ENCODE assay signal across 8 mouse cellular contexts in the genomic region with DNA sequence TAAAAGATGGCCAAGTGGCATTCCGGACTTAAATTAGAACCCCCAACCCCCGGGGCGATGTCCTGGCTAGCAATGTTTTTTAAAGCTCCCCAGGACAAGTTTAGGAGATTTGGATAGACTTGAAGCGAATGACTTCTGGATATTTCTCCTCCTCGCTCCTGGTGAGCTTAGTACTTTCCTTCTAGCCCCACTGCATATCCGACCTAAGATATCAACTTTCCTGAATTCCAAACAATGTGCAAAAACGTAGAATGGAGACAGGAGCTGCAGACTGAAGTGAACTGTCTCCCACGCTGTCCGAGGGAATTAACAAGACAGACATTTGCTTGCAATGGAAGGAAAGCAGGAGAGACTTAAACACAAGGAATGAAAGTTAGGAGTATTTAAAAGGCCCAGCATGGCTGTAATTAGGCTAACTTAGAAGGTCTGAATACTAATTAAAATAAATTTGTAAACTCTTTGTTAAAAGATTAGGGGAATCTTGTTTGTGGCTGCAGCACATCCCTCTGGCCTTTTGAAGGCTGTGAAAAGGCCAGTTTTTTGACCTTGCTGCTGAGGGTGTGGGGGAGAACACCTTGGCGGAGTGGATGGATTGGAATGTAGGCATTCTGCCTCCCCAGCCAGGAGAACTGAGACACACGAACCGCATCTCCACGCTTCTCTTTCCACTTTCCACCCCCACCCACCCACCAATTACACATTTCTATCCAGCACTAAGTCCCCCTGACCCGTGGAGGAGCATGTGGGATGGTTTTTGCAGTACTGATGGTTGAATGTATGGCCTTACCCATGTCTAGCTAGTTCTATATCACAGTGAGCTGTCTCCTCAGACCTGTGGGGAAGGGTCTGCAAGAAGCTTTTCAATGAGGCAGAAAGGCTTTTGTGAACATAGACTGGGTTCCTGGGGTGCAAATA. TPM values are rescaled to one million over a fixed set of nuclear protein-coding genes. Genes with fewer than 3 reads are reported as not detected.
DNase-seq lines count a peak whose midpoint lies in the region; ATAC-seq and TF ChIP-seq lines count a peak whose summit lies in the region.

No protein-coding gene starts in this region.

- H3K9ac ChIP-seq in kidney, embryonic 15.5 days, result 0 out of 2 replicates have a peak overlapping the region, but pooled peaks have one; percentile 44
- peak overlapping the region; percentile 59; the same call in 1 of the 2 replicates for H3K9ac ChIP-seq in embryonic facial prominence, embryonic 14.5 days (ENCODE audit: low read depth, low read length)
- no peak overlapping the region for H3K9ac ChIP-seq in intestine, postnatal 0 days (ENCODE audit: low read depth, low read length)
- H3K9ac ChIP-seq in neural tube, embryonic 14.5 days (replicated peaks; ENCODE audit: low read depth, low read length), result no peak overlapping the region

- intact Hi-C loops in left cerebral cortex, postnatal 36 days (cut with DNase I), result loop anchor here (2.0 kb wide), 1 partner anchor 227 kb away; no protein-coding TSS in a partner anchor

- ATAC-seq in kidney, embryonic 15.5 days (replicated peaks; ENCODE audit: low FRiP score), result no peak
- no peak for ATAC-seq in embryonic facial prominence, embryonic 14.5 days (ENCODE audit: low read depth)
- ATAC-seq in intestine, postnatal 0 days, result no peak
- ATAC-seq in neural tube, embryonic 14.5 days (ENCODE audit: low read depth), result no peak

- TF ChIP-seq CTCF in intestine, postnatal 0 days (IDR thresholded peaks at IDR 0.05; ENCODE audit: low read depth), result no peak

- H3K4me3 ChIP-seq in kidney, embryonic 15.5 days (replicated peaks), result peak overlapping the region; percentile 58
- H3K4me3 ChIP-seq in embryonic facial prominence, embryonic 14.5 days (ENCODE audit: low read depth, low read length), result peak overlapping the region; percentile 56
- peak overlapping the region; percentile 48 for H3K4me3 ChIP-seq in intestine, postnatal 0 days (ENCODE audit: low read depth, low read length)
- H3K4me3 ChIP-seq in neural tube, embryonic 14.5 days (ENCODE audit: low read depth, low read length), result peak overlapping the region; percentile 42; the same call in 1 of the 2 replicates

- no peak for DNase-seq in kidney, adult 9 months
- DNase-seq in embryonic facial prominence, embryonic 14.5 days (ENCODE audit: low spot score), result no peak
- DNase-seq in left cerebral cortex, postnatal 36 days (ENCODE audit: low spot score in 2 of 2), result no peak
- DNase-seq in adrenal gland, adult 8-10 months, result no peak
- DNase-seq in testis, postnatal 10 days (ENCODE audit: low spot score), result no peak

- H3K4me1 ChIP-seq in kidney, embryonic 15.5 days, result peaks cover 41% of the 10 kb centered on the region
- peaks cover 18% of the 10 kb centered on the region for H3K4me1 ChIP-seq in embryonic facial prominence, embryonic 14.5 days (ENCODE audit: control insufficient read depth, insufficient read depth, low read length)
- peaks cover 5% of the 10 kb centered on the region; the same call in 1 of the 2 replicates for H3K4me1 ChIP-seq in intestine, postnatal 0 days (replicated peaks; ENCODE audit: control insufficient read depth, insufficient read depth, low read length)
- peaks cover 6% of the 10 kb centered on the region; the same call in 1 of the 2 replicates for H3K4me1 ChIP-seq in neural tube, embryonic 14.5 days (ENCODE audit: control insufficient read depth, insufficient read depth, low read length)

- H3K27ac ChIP-seq in kidney, embryonic 15.5 days, result no peak overlapping the region
- H3K27ac ChIP-seq in embryonic facial prominence, embryonic 14.5 days (replicated peaks; ENCODE audit: low read depth, low read length), result no peak overlapping the region
- no peak overlapping the region for H3K27ac ChIP-seq in intestine, postnatal 0 days (ENCODE audit: low read depth, low read length)
- H3K27ac ChIP-seq in neural tube, embryonic 14.5 days (ENCODE audit: low read depth, low read length), result no peak overlapping the region

- no peaks in the 10 kb centered on the region for H3K36me3 ChIP-seq in kidney, embryonic 15.5 days
- 0 out of 2 replicates have a peak, but pooled peaks cover 4% of the 10 kb centered on the region for H3K36me3 ChIP-seq in embryonic facial prominence, embryonic 14.5 days (ENCODE audit: control insufficient read depth, insufficient read depth, low read length)
- H3K36me3 ChIP-seq in intestine, postnatal 0 days (ENCODE audit: control insufficient read depth, insufficient read depth), result no peaks in the 10 kb centered on the region
- H3K36me3 ChIP-seq in neural tube, embryonic 14.5 days (ENCODE audit: control insufficient read depth, insufficient read depth, low read length), result no peaks in the 10 kb centered on the region

- peaks cover 36% of the 10 kb centered on the region for H3K27me3 ChIP-seq in kidney, embryonic 15.5 days
- H3K27me3 ChIP-seq in embryonic facial prominence, embryonic 14.5 days (replicated peaks; ENCODE audit: control insufficient read depth, insufficient read depth, low read length), result peaks cover 13% of the 10 kb centered on the region
- peaks cover 23% of the 10 kb centered on the region for H3K27me3 ChIP-seq in intestine, postnatal 0 days (replicated peaks; ENCODE audit: control insufficient read depth, insufficient read depth, low read length)
- peaks cover 13% of the 10 kb centered on the region for H3K27me3 ChIP-seq in neural tube, embryonic 14.5 days (ENCODE audit: control insufficient read depth, insufficient read depth, low read length)

- no peaks in the 10 kb centered on the region for H3K9me3 ChIP-seq in kidney, embryonic 15.5 days (replicated peaks)
- H3K9me3 ChIP-seq in embryonic facial prominence, embryonic 14.5 days (ENCODE audit: control insufficient read depth, low read length), result no peaks in the 10 kb centered on the region
- H3K9me3 ChIP-seq in intestine, postnatal 0 days (ENCODE audit: control insufficient read depth), result no peaks in the 10 kb centered on the region
- H3K9me3 ChIP-seq in neural tube, embryonic 14.5 days (ENCODE audit: control insufficient read depth, low read length), result no peaks in the 10 kb centered on the region

- WGBS in kidney, embryonic 15.5 days, result 14% methylated on average over 14 of the region's 14 CpGs
- WGBS in embryonic facial prominence, embryonic 14.5 days, result 11% methylated on average over 14 of the region's 14 CpGs
- 35% methylated on average over 14 of the region's 14 CpGs for WGBS in intestine, postnatal 0 days
- 13% methylated on average over 14 of the region's 14 CpGs for WGBS in neural tube, embryonic 14.5 days

- peak overlapping the region; percentile 98 for H3K4me2 ChIP-seq in kidney, embryonic 15.5 days
- peak overlapping the region; percentile 93 for H3K4me2 ChIP-seq in embryonic facial prominence, embryonic 14.5 days (ENCODE audit: low read depth, low read length)
- H3K4me2 ChIP-seq in intestine, postnatal 0 days (replicated peaks; ENCODE audit: low read depth), result peak overlapping the region; percentile 87
- H3K4me2 ChIP-seq in neural tube, embryonic 14.5 days (ENCODE audit: low read depth, low read length), result peak overlapping the region; percentile 90

RNA-seq across cellular contexts. Expression of a gene that starts 0.8 kb away (rescaled TPM):
- polyA plus RNA-seq in kidney, embryonic 15.5 days (2015; fragmentation: Nextera tagmentation; extraction: Ambion mirVana), result 1.9 and 2.9 TPM in 2 replicates
- polyA plus RNA-seq in embryonic facial prominence, embryonic 14.5 days (2014; fragmentation: Nextera tagmentation; extraction: Ambion mirVana), result 5.1 and 6.2 TPM in 2 replicates
- 0.81 and 1.0 TPM in 2 replicates for polyA plus RNA-seq in intestine, postnatal 0 days (2015; fragmentation: Nextera tagmentation; extraction: Ambion mirVana)
- polyA plus RNA-seq in neural tube, embryonic 14.5 days (2014; fragmentation: Nextera tagmentation; extraction: Ambion mirVana), result 2.0 and 4.6 TPM in 2 replicates
- total RNA-seq in left cerebral cortex, postnatal 36 days (2021), result 100 to 1,000 TPM; 134 to 138 TPM
- total RNA-seq in adrenal gland, adult 8-10 months (2022), result 10 to 100 TPM; 15.5 to 22.7 (median 18.1) TPM

Comparison
In these comparisons a context has a peak if more than half of its experiments do, and no peak if none do; other contexts are left out.
1. H3K9ac ChIP-seq: peak in kidney, embryonic 15.5 days (single experiment) and embryonic facial prominence, embryonic 14.5 days (single experiment); none in intestine, postnatal 0 days (single experiment) and neural tube, embryonic 14.5 days (single experiment).
2. Peak in every context shown above with its lines, with median percentiles within 50 percentile points of each other: H3K4me2 ChIP-seq and H3K4me3 ChIP-seq.